Mouse (Mus musculus) MEL (cell line): Measurements from ENCODE around the gene Catsperg1.

ENCODE experiments used
- CTCF ChIP-seq, 3 experiments: IDR thresholded peaks in 2 of 3; conservative IDR thresholded peaks in 1 of 3; 2 replicates each; pipeline ENCODE4 v1.5.1; 2011 to 2012; ENCODE audit warnings: low read length in 3 of 3, low read depth in 2 of 3, mild to moderate bottlenecking in 2 of 3, improper control_type of control experiment in 1 of 3, inconsistent platforms in 1 of 3, mixed read lengths in 1 of 3, moderate library complexity in 1 of 3; ENCODE audit not compliant: control insufficient read depth in 1 of 3, insufficient read depth in 1 of 3, poor library complexity in 1 of 3, severe bottlenecking in 1 of 3
- EP300 ChIP-seq, 2 experiments: IDR thresholded peaks; 2 replicates each; pipeline ENCODE4 v1.6.1; 2011; ENCODE audit warnings: improper control_type of control experiment in 2 of 2, low read length in 2 of 2, low read depth in 1 of 2, mild to moderate bottlenecking in 1 of 2
- POLR2A ChIP-seq, 2 experiments: IDR thresholded peaks; 2 replicates each; pipeline ENCODE4 v1.6.1; 2011 to 2012; ENCODE audit warnings: low read length in 2 of 2, mild to moderate bottlenecking in 2 of 2, control low read depth in 1 of 2, improper control_type of control experiment in 1 of 2, low read depth in 1 of 2, moderate library complexity in 1 of 2; ENCODE audit not compliant: control insufficient read depth in 1 of 2, insufficient read depth in 1 of 2, poor library complexity in 1 of 2
- RCOR1 ChIP-seq: IDR thresholded peaks from 2 replicates; pipeline ENCODE4 v1.6.1; 2012; ENCODE audit warnings: low read depth, mild to moderate bottlenecking, inconsistent platforms, low read length, improper control_type of control experiment

GRCm38 (mm10) chr7:29225520-29225919 is 11.7 kb upstream of the Catsperg1 start:
- TF ChIP-seq RCOR1: no peak
- TF ChIP-seq POLR2A (IDR thresholded peaks at IDR 0.05; ENCODE audit: control insufficient read depth in 1 of 2, insufficient read depth in 1 of 2, low read depth in 1 of 2, low read length in 2 of 2, poor library complexity in 1 of 2): no peak
- TF ChIP-seq CTCF (IDR thresholded peaks at IDR 0.05 in 2 of 3, conservative IDR thresholded peaks at IDR 0.05 in 1 of 3; ENCODE audit: control insufficient read depth in 1 of 3, insufficient read depth in 1 of 3, low read depth in 2 of 3, low read length in 3 of 3, poor library complexity in 1 of 3, severe bottlenecking in 1 of 3): no peak
- TF ChIP-seq EP300 (IDR thresholded peaks at IDR 0.05; ENCODE audit: low read depth in 1 of 2, low read length in 2 of 2): no peak
